Mouse (Mus musculus) spleen, adult 2 months (tissue): ENCODE data around the gene Rtn4r. TPM values are rescaled to one million over a fixed set of nuclear protein-coding genes. Genes with fewer than 3 reads are reported as not detected.

Experiments used
- DNase-seq, 2 experiments: peaks; one replicate each; pipeline versions ENCODE4 v3.0.0 to v3.0.0-alpha.2; 2012 to 2021; ENCODE audit warnings: low spot score in 2 of 2, low read depth in 1 of 2
- H3K27ac ChIP-seq: fragments of 200-500 bp; 2 replicates; pipeline ENCODE4 v1.5.1; 2012; ENCODE audit warnings: low read length, inconsistent platforms; ENCODE audit not compliant: insufficient read depth
- H3K27me3 ChIP-seq: fragments of 200-500 bp; 2 replicates; pipeline ENCODE4 v1.6.1; 2012; ENCODE audit warnings: mild to moderate bottlenecking, moderate library complexity, low read length, inconsistent platforms; ENCODE audit not compliant: control insufficient read depth, insufficient read depth
- H3K36me3 ChIP-seq: fragments of 200-500 bp; 2 replicates; pipeline ENCODE4 v1.6.1; 2012; ENCODE audit warnings: mild to moderate bottlenecking, low read length, inconsistent platforms; ENCODE audit not compliant: control insufficient read depth, insufficient read depth
- H3K4me1 ChIP-seq: fragments of 200-500 bp; 2 replicates; pipeline ENCODE4 v1.6.1; 2011; ENCODE audit warnings: inconsistent platforms; ENCODE audit not compliant: control insufficient read depth, insufficient read depth, insufficient read length
- H3K4me3 ChIP-seq: fragments of 200-500 bp; 2 replicates; pipeline ENCODE4 v1.5.1; 2011; ENCODE audit warnings: mild to moderate bottlenecking, inconsistent platforms; ENCODE audit not compliant: insufficient read depth, insufficient read length; ENCODE audit errors: extremely low read depth
- CTCF ChIP-seq: fragments of 200-500 bp; IDR thresholded peaks from 2 replicates; pipeline ENCODE4 v1.5.1; 2011; ENCODE audit warnings: mild to moderate bottlenecking, inconsistent platforms; ENCODE audit not compliant: insufficient read depth, insufficient read length, insufficient replicate concordance; ENCODE audit errors: extremely low read depth
- POLR2A ChIP-seq: fragments of 200-500 bp; IDR thresholded peaks from 2 replicates; pipeline ENCODE4 v1.6.1; 2011; ENCODE audit warnings: low read depth, low read length, inconsistent platforms
- WGBS: fragments of 180-500 bp; shearing (Covaris S2); methylation state at CpG from one replicate; pipeline ENCODE4 v1.1.7; 2018; 5-methylcytosine and 5-hydroxymethylcytosine counted together
- polyA plus RNA-seq: library from polyadenylated mRNA; depleted of rRNA; stranded (reverse); fragments of >200 nt; gene quantifications from 2 replicates; pipeline ENCODE4 v1.2.3, GENCODE M21; 2012

The Rtn4r gene
- polyA plus RNA-seq, 1 experiment: 10.2 TPM

DNA sequence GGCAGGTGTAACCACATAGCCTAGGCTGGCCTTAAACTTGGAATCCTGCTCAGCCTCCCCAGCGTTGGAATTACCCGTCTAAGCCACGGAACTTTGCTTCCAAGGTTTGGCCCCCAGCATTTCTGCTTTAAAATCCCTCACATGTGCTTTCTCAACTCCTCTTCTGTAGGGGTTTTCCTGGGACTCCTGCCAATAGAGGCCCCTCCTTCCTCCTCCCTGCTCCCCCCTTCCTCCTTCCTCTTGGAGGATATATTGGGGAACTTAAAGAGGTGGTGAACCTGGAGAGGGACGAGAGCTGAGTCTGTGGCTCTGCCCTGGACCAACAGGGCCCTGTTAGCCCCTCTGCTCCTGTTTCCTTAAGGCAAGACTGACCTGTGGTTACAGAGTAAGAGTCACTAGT, 2.8 kb downstream of the Rtn4r start:
- 43% methylated on average over 4 of the region's 4 CpGs for WGBS
- DNase-seq: no peak
- no peak overlapping the region for H3K27ac ChIP-seq
- H3K27me3 ChIP-seq: peaks cover 13% of the 10 kb centered on the region
- H3K36me3 ChIP-seq: no peaks in the 10 kb centered on the region
- peaks cover 2% of the 10 kb centered on the region; the same call in 1 of the 2 replicates for H3K4me1 ChIP-seq
- no peak for TF ChIP-seq POLR2A
- TF ChIP-seq CTCF: no peak
- no peak overlapping the region for H3K4me3 ChIP-seq

GRCm38 (mm10) chr16:18130705-18131104, 3.3 kb downstream of the Rtn4r start:
- Histone ChIP-seq H3K4me1 (peaks cover 2% of the 10 kb centered on the region; the same call in 1 of the 2 replicates), H3K4me3 (no peak overlapping the region), H3K27me3 (peaks cover 13% of the 10 kb centered on the region), H3K36me3 (no peaks in the 10 kb centered on the region), H3K27ac (no peak overlapping the region)
- TF ChIP-seq POLR2A (no peak), CTCF (no peak)
- no peak for DNase-seq

DNA sequence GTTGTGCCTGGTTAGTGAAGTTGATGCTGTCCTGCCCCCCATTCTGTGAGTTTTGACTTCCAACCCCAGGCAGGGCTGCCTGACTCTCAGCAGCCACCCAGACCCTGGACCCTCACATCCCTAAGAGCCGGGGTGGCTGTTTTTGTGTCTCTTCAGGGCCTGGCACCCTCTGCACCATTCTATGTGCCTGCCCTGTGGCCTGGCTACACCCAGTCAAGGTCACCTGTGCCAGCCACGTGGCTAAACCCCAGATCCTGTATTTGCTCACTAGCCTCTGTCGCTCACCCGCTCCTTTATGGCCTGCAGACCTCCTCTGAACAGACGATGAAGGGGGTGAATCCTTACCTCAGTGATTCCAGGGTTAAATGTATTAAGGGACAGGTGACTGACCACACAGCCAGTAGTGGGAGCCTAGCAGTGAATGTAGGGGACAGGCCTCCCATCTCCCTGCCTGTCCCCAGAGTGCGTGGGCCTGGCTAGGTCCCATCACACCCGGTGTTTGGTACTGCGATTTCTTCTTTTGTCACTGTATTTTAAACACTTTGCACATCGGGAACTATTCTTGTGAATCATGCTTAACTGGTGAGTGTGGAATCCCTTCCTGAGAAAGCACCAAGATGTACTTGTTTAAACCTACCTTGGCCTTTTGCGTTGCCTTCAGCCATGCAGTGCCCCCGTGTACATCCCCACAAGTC, 4.0 kb downstream of the Rtn4r start:
- no peak for DNase-seq
- Histone ChIP-seq H3K36me3 (no peaks in the 10 kb centered on the region), H3K4me1 (peaks cover 2% of the 10 kb centered on the region; the same call in 1 of the 2 replicates), H3K4me3 (no peak overlapping the region), H3K27ac (no peak overlapping the region), H3K27me3 (peaks cover 13% of the 10 kb centered on the region)
- 85% methylated on average over 11 of the region's 11 CpGs for WGBS
- TF ChIP-seq POLR2A (no peak), CTCF (no peak)

GRCm38 (mm10) chr16:18132026-18132425, 4.6 kb downstream of the Rtn4r start:
- TF ChIP-seq CTCF: no peak
- no peak for TF ChIP-seq POLR2A
- Histone ChIP-seq H3K27ac (no peak overlapping the region), H3K36me3 (no peaks in the 10 kb centered on the region), H3K4me3 (no peak overlapping the region), H3K4me1 (peaks cover 2% of the 10 kb centered on the region; the same call in 1 of the 2 replicates), H3K27me3 (peaks cover 13% of the 10 kb centered on the region)
- no peak for DNase-seq
- 94% methylated on average over 1 of the region's 1 CpGs for WGBS

- no peak for TF ChIP-seq POLR2A
- no peak for TF ChIP-seq CTCF
- no peak for DNase-seq
- H3K27ac ChIP-seq: no peak overlapping the region
- no peaks in the 10 kb centered on the region for H3K36me3 ChIP-seq
- H3K4me3 ChIP-seq: no peak overlapping the region
- peaks cover 2% of the 10 kb centered on the region; the same call in 1 of the 2 replicates for H3K4me1 ChIP-seq
- peaks cover 8% of the 10 kb centered on the region for H3K27me3 ChIP-seq
- WGBS: 79% methylated on average over 3 of the region's 3 CpGs
Measured at GRCm38 (mm10) chr16:18132575-18132974, 5.1 kb downstream of the Rtn4r start.

DNA sequence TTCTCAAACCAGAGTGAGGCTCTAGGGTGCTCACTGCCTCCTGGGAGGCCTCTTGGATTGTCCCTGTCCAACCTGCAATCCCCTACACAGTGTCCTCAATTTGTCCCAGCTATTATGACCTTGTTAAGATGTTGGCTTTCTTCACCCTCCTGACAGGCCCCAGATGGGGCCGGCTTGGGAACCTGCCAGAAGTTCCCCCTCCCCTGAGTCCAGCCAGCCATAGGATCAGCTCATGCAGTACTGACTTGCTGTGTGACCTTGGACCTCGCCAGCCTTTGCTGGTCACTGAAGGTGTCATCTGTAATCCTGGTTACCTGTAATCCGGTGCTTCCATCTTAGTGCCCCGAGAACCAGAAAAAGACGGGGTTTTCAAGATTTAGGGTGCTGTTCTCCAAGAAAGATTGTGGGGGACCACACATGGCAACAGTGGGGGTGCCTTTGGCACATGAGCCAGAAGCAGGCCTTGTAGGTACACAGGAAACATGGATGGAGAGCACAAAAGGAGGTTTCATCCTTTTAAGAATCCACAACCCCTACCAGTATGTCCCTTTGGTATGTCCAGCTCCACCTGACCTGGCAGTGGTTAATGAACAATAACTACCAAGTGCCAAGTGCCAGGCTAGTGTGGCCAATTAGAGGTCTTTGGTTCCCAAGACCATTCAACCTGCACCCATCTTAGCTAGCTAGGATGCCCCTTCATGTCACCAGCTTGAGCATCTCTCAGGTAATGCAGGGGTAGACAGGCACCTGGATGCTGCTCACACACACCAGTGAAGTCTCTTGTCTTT, 5.9 kb downstream of the Rtn4r start:
- Histone ChIP-seq H3K27me3 (peaks cover 2% of the 10 kb centered on the region; the same call in 1 of the 2 replicates), H3K4me3 (no peak overlapping the region), H3K36me3 (no peaks in the 10 kb centered on the region), H3K27ac (no peak overlapping the region), H3K4me1 (no peaks in the 10 kb centered on the region)
- TF ChIP-seq CTCF (no peak), POLR2A (no peak)
- no peak for DNase-seq
- 89% methylated on average over 5 of the region's 5 CpGs for WGBS
